Mouse (Mus musculus) lung, adult 10 weeks (tissue): ENCODE results near the gene Rps6kc1. TPM values are rescaled to one million over a fixed set of nuclear protein-coding genes. Genes with fewer than 3 reads are reported as not detected.

Experiments
- polyA plus RNA-seq: library from polyadenylated mRNA; stranded (reverse); fragments of 350-450 nt; fragmentation: Illumina TruSeq; extraction: RNeasy Lipid Tissue Mini Kit (QIAGEN cat#74804); gene quantifications from one replicate; pipeline ENCODE4 v1.2.3, GENCODE M21; 2014; ENCODE audit warnings: low read depth, low replicate concordance; ENCODE audit not compliant: insufficient read depth

The Rps6kc1 gene
- polyA plus RNA-seq: 8.7 TPM

GRCm38 (mm10) chr1:190911415-190912123, at the start of gene Rps6kc1:
TSS of gene Rps6kc1 (minus strand) at chr1:190911770.

GRCm38 (mm10) chr1:190924812-190925211, 13.2 kb upstream of the Rps6kc1 start, which contains the start of gene Angel2:
TSS of gene Angel2 (plus strand) at chr1:190925112.

Other genes starting within 250 kb of the Rps6kc1 start
- gene Angel2, start 13.3 kb upstream of the Rps6kc1 start, polyA plus RNA-seq: 17.1 TPM
- gene Vash2, start 67.5 kb upstream of the Rps6kc1 start, polyA plus RNA-seq: 0.06 TPM
- gene Flvcr1, start 114.4 kb upstream of the Rps6kc1 start, polyA plus RNA-seq: 8.9 TPM
- not detected for gene Spata45, start 124.9 kb upstream of the Rps6kc1 start, polyA plus RNA-seq
- gene Tatdn3, start 151.2 kb upstream of the Rps6kc1 start, polyA plus RNA-seq: 10.0 TPM
- 0.44 TPM for gene Nsl1, start 151.2 kb upstream of the Rps6kc1 start, polyA plus RNA-seq
- gene Batf3, start 186.1 kb upstream of the Rps6kc1 start, polyA plus RNA-seq: 5.5 TPM